In the genomic region with DNA sequence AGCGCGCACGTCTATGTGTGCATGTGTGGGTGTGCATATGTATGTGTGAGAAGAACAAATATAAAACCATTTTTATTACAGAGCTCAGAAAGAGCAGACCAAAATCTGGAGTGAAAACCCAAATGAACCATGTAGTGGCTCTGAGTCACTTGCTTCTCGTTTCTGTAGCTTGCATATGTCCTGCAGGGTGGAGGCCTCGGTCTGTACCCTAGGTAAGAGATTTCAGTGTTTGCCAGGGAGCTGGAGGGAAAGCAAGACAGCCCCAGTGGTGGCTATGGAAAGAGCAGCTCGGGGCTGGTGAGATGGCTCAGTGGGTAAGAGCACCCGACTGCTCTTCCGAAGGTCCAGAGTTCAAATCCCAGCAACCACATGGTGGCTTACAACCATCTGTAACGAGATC, we compare ENCODE assay signal across 4 mouse cellular contexts. TPM values are rescaled to one million over a fixed set of nuclear protein-coding genes. Genes with fewer than 3 reads are reported as not detected.
"Had no signal": no experiment of that assay in that cellular context is flagged by ENCODE, and none has a peak within 500 bp of the region (broad histone marks: within the 10 kb centered on the region; RNA-seq: fewer than 3 reads in every experiment).

No protein-coding gene starts in this region.

RNA-seq across cellular contexts. Expression of a gene that starts 1.9 kb away (rescaled TPM):
- total RNA-seq: hindbrain, postnatal 0 days had no signal
- polyA plus RNA-seq: heart, embryonic 11.5 days; hindbrain, embryonic 11.5 days; limb, embryonic 11.5 days had no signal
